Mouse (Mus musculus) E14TG2a.4 (cell line): ENCODE data around the gene Hmg20a.

Experiments
- H3K27me3 ChIP-seq: 2 replicates; pipeline ENCODE4 v1.6.1; 2014; ENCODE audit warnings: low read length, control low read depth; ENCODE audit not compliant: insufficient read depth
- H3K36me3 ChIP-seq: 2 replicates; pipeline ENCODE4 v1.6.1; 2014; ENCODE audit warnings: low read length, control low read depth; ENCODE audit not compliant: insufficient read depth
- H3K4me1 ChIP-seq: replicated peaks from 2 replicates; pipeline ENCODE4 v1.6.1; 2014; ENCODE audit warnings: low read depth, low read length, control low read depth
- H3K4me3 ChIP-seq: replicated peaks from 2 replicates; pipeline ENCODE4 v1.5.1; 2014; ENCODE audit warnings: mild to moderate bottlenecking, low read length
- H3K9me3 ChIP-seq: 2 replicates; pipeline ENCODE4 v1.6.1; 2014; ENCODE audit warnings: low read length, control low read depth
- CTCF ChIP-seq: conservative IDR thresholded peaks from 2 replicates; pipeline ENCODE4 v1.5.1; 2014; ENCODE audit warnings: low read length
- NANOG ChIP-seq: IDR thresholded peaks from 2 replicates; pipeline ENCODE4 v1.6.1; 2014; ENCODE audit warnings: borderline replicate concordance, low read length, mixed read lengths
- POU5F1 ChIP-seq: IDR thresholded peaks from 2 replicates; pipeline ENCODE4 v1.6.1; 2014; ENCODE audit warnings: low read length, borderline replicate concordance

Hmg20a gene

GRCm38 (mm10) chr9:56409928-56410327 lies 8.5 kb upstream of the Hmg20a start:
- Histone ChIP-seq H3K36me3 (no peaks in the 10 kb centered on the region), H3K9me3 (no peaks in the 10 kb centered on the region), H3K4me1 (no peaks in the 10 kb centered on the region), H3K4me3 (no peak overlapping the region), H3K27me3 (no peaks in the 10 kb centered on the region)
- TF ChIP-seq NANOG (no peak), CTCF (no peak)

DNA sequence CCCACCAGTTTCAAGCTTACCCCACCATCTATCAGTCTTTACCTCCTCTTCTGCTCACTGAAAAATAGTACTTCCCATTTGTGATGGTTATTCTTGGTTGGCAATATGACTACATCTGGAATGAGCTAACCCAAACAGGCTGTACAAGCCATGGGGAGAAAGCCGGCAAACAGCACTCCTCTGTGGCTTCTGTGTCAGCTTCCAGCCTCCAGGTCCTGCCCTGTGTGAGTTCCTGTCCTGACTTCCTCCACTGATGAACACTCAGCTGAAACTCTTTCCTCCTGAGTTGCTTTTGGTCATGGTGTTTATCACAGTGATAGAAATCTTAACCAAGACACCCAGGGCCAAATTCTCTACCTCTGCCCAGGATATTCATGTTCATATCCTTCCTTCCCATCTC lies 5.7 kb upstream of the Hmg20a start:
- no peaks in the 10 kb centered on the region for H3K9me3 ChIP-seq
- no peak overlapping the region for H3K4me3 ChIP-seq
- H3K27me3 ChIP-seq = no peaks in the 10 kb centered on the region
- H3K4me1 ChIP-seq = peaks cover 10% of the 10 kb centered on the region
- TF ChIP-seq CTCF = no peak
- no peak for TF ChIP-seq NANOG
- TF ChIP-seq POU5F1 = no peak
- H3K36me3 ChIP-seq = no peaks in the 10 kb centered on the region

- H3K4me3 ChIP-seq = no peak overlapping the region
- H3K27me3 ChIP-seq = no peaks in the 10 kb centered on the region
- peaks cover 16% of the 10 kb centered on the region for H3K4me1 ChIP-seq
- H3K36me3 ChIP-seq = no peaks in the 10 kb centered on the region
- H3K9me3 ChIP-seq = no peaks in the 10 kb centered on the region
- TF ChIP-seq CTCF (peak; percentile 33), NANOG (no peak)
Measured at GRCm38 (mm10) chr9:56414322-56414721, 4.1 kb upstream of the Hmg20a start.

DNA sequence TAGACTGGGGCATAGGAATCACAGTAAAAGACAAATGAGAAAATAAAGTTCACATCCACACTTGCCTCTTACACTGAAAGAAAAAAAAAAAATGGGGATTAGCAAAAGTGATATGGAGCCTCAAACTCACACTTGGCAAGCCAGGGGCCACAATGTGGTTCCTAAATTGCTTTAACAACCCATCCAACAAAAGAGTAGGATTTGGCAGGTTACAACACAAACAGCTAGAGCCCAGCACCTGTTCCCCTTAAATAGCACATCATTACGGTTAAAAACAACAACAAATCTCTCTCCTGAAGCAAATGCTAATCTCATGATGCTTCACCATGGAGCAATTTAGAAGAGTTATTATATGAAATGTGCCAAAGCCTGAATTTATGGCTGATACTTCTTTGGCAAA lies 3.0 kb upstream of the Hmg20a start:
- TF ChIP-seq POU5F1 (no peak), CTCF (no peak), NANOG (no peak)
- no peaks in the 10 kb centered on the region for H3K36me3 ChIP-seq
- peaks cover 25% of the 10 kb centered on the region for H3K4me1 ChIP-seq
- no peaks in the 10 kb centered on the region for H3K27me3 ChIP-seq
- no peaks in the 10 kb centered on the region for H3K9me3 ChIP-seq
- H3K4me3 ChIP-seq = no peak overlapping the region

DNA sequence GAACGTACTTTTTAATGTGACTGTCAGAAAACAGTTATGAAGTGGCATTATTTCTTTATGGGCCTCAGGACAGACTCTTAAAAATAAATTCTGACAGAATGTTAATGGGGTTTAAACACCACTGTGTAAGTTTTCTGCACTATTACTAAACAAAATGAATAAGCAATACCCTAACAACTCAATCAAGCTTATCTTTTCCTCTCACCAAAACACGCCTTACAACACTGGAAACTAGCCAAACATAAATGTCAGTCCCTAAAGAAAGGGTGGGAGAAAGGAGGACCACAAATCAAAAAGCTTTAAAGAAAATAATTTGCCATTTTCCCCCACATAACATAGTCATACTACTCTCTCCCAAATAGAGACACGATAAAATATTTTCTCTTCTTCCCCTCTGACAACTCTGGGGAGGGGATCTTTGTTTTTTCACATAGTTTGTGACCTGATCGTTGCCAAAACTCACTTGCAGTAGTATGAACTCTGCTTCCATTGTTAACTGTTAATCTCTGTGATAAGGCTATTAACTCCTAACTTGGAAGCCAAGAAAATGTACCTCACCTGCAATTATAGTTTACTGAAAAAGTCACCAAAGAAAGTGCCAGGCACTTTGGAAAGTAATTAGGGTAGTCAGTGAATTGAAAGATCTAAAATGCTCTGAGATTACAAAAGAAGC lies 2.3 kb upstream of the Hmg20a start:
- Histone ChIP-seq H3K36me3 (no peaks in the 10 kb centered on the region), H3K4me1 (peaks cover 30% of the 10 kb centered on the region), H3K9me3 (no peaks in the 10 kb centered on the region), H3K27me3 (no peaks in the 10 kb centered on the region), H3K4me3 (no peak overlapping the region)
- TF ChIP-seq CTCF = no peak
- TF ChIP-seq NANOG = no peak
- no peak for TF ChIP-seq POU5F1

- Histone ChIP-seq H3K9me3 (no peaks in the 10 kb centered on the region), H3K36me3 (no peaks in the 10 kb centered on the region)
- TF ChIP-seq CTCF (no peak), NANOG (no peak), POU5F1 (no peak)
Measured at GRCm38 (mm10) chr9:56417415-56417947, 928 bp upstream of the Hmg20a start.

DNA sequence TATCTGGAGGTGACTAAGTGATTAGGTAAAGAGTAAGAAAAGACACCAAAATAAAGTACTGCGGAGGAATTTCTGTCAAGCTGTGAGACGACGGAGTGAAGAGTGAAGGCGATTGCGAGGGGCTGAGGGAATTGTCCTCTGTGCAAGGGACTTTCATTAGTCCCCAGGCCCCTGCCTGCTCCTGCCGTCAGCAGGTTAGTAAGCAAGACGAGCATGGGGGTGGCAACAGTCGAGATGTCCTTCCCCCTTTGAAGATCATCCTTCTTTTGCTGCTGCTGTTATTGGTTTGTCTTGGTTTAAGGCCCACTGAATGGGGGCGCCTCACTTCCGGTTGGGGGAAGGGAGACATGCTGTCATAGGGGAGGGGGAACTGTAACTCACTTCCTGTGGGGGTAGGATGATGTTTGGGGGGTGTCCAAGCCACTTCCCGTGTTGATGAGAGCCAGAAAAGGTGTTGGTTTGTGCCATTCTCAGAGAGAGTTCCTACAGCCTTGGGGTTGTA lies 380 bp downstream of the Hmg20a start:
- Histone ChIP-seq H3K27me3 (no peaks in the 10 kb centered on the region), H3K36me3 (no peaks in the 10 kb centered on the region), H3K9me3 (no peaks in the 10 kb centered on the region), H3K4me3 (peak overlapping the region; percentile 93), H3K4me1 (peaks cover 53% of the 10 kb centered on the region)
- TF ChIP-seq POU5F1 (no peak), CTCF (no peak)

More at GRCm38 (mm10) chr9:56417415-56417947, 928 bp upstream of the Hmg20a start:
- Histone ChIP-seq H3K4me1 (peaks cover 44% of the 10 kb centered on the region), H3K27me3 (no peaks in the 10 kb centered on the region), H3K4me3 (peak overlapping the region; percentile 93)

GRCm38 (mm10) chr9:56420236-56420635 lies 1.8 kb downstream of the Hmg20a start:
- Histone ChIP-seq H3K9me3 (no peaks in the 10 kb centered on the region), H3K27me3 (no peaks in the 10 kb centered on the region), H3K4me3 (no peak overlapping the region), H3K4me1 (peaks cover 63% of the 10 kb centered on the region), H3K36me3 (no peaks in the 10 kb centered on the region)
- no peak for TF ChIP-seq POU5F1
- TF ChIP-seq CTCF = no peak
- TF ChIP-seq NANOG = no peak
